Mouse (Mus musculus) kidney, adult 2 months (tissue): ENCODE measurements around the gene Nmnat3.

Experiments
- CTCF ChIP-seq: fragments of 200-500 bp; conservative IDR thresholded peaks from 2 replicates; pipeline ENCODE4 v1.5.1; 2011; ENCODE audit warnings: low read depth, mild to moderate bottlenecking, control low read depth, low read length, moderate library complexity, mixed read lengths; ENCODE audit not compliant: insufficient read depth, insufficient read length
- POLR2A ChIP-seq: fragments of 200-500 bp; IDR thresholded peaks from one replicate; pipeline ENCODE4 v1.6.1; 2011; ENCODE audit warnings: low read depth, low read length, control low read depth

DNA sequence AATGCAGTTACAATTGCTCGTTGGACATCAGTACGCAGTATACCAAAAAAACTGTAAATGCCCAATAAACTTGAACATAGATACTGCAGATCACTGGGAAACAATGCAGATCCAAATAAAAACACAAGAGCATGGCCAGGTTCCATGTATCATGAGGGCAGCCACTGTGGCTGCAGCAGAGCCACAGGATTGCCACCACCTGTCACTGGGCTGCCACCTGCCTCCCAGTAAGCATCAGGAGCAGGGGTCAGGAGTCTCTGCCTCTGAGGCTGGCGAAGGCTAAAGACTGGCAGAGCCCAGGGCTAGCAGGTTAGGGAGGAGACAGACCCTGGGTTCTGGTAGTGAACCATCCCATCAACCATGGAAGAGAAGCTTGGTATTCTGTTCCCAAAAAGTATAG is 67.7 kb downstream of the Nmnat3 start:
- TF ChIP-seq CTCF = no peak
- TF ChIP-seq POLR2A = no peak
